Mouse (Mus musculus) 3T3-L1 (cell line): ENCODE results near the gene Rnf227.

ENCODE experiments used
- DNase-seq: peaks from one replicate; pipeline ENCODE4 v3.0.0-alpha.2; 2015; ENCODE audit warnings: low read depth, low spot score

Gene Rnf227

DNA sequence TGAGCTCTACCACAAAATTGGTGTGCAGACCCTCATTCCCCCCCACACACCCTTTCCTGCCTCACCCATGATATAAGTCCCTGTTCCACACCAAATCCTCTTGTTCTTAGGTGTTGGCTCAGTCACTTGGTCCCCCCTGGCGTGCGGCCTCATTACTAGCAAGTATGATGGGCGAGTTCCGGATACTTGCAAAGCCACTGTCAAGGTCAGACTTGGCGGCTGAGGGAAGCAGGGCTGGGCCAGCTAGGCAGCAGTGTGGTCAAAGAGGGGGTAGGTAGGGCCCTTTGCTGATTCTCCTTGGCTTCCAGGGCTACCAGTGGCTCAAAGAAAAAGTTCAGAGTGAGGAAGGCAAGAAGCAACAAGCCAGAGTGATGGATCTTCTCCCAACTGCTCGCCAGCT lies 9.1 kb upstream of the Rnf227 start:
- no peak for DNase-seq

DNA sequence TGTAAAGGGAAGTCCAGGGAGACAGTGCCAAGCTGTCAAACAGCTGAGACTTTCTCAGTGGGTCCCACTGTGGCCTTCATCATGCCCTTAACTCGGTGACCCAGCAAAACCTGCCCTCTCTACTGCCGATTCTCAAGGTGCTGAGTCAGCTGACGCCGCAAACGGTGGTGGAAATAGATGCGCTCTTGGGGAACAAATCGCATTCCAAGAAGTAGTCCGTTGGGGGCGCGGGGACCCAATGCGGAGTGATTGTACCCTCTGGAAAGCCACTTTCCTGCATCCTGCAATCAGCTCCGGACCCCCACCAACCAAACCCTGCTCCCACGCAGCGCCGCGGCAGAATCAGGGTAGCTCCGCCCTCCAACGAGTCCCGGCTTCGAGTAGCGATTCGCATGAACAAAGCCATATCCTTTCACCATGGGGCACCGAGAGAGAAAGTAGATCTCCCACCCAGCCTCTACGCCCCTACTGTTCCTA lies 8.3 kb upstream of the Rnf227 start:
- no peak for DNase-seq

DNA sequence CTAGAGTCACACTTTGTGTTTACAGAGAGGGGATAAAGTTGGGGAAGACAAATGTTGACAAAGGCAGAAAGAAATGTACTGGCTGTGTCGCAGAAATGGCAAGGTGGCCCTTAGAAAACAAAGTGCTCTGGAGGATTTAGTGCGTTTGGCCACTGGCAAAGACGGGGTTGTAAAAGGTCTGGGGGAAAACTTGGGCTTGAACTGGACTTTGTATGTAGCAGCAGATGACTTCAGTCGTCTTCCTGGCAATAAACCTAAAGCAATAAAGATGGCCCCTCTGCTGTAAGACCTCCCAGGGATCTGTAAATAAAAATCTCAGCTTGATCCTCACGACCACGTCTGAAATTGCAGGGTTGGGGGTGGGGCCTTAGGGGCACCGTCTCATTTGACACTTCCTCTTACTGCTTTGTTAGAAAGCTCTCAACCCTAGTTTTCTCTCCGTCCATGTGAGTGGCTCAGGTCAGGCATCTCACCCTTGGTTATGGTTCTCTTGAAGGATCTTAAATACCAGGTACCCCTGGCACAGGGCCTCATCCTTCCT lies 7.5 kb upstream of the Rnf227 start:
- DNase-seq = no peak

DNA sequence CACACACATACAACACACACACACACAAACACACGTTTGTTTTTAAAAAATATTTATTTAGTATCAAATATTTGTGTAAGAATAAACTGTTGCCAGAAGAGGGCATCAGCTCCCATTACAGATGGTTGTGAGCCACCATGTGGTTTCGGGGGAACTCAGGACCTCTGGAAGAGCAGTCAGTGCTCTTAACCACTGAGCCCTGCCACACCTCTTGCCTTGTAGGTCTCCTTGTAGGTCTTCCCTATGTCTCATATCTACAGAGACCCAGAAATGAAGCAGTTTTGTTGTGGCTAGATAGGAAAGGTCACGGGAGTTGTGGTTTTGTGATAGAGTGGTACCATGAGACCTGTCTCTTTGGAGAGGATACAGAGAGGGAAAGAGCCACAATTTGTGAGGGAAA lies 6.3 kb upstream of the Rnf227 start:
- DNase-seq = peak; percentile 61

DNA sequence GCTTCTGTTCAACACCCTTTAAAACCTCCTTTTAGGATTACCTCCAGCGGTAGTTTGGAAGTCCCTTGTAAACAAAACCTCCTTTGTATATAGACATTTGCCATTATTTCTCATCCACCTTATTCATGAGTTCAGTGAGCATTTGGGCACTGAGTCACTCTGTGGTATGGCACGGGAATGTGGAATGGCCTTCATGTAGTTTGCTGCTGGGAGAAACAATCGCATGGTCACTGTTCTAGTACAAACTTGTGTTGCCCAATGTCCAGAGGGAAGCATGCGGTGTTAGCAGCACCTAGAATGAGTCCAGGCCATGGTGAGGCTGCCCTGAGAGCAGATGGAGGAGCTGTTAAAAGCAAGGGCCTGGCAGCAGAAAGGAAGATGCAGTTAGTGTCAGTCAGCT lies 5.5 kb upstream of the Rnf227 start:
- peak; percentile 90 for DNase-seq

DNA sequence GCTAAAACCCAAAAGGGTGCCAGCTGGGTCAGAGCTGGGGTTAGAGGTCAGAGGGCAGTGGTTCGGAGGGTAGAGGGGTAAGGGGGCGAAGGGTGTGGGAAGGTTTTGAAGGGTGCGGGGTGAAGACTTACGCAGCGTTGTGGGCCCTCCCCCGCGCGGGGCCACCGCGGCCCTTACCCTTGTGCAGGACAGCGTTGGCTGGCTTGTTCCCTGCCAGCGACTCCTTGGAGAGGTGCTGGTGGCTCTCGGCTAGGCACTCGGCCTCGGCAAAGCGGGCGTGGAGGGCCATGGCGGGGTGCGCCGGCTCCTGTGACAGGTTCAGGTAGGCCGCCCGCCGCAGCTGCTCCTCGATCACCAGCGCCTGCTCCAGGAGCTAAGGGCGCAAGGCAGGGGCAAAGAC lies 6.2 kb downstream of the Rnf227 start:
- no peak for DNase-seq

DNA sequence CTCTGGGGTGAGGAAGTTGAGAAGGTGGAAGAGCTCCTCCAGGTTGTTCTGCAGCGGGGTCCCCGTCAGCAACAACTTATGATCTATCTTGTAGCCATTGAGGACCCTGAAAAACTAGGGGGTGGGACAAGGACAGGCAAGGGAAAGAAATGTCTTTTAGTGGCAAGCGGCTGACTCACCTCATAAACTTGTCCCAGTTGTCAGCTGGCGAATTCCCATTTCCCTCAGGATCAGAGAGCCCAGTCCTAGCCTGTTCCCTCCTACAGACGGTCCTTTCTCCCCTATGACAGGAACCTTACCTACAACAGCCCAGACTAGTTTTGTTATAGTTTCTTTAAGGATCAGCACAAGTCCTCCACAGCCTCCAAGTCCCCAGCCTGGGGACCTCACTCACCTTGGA lies 16.3 kb downstream of the Rnf227 start:
- no peak for DNase-seq

DNA sequence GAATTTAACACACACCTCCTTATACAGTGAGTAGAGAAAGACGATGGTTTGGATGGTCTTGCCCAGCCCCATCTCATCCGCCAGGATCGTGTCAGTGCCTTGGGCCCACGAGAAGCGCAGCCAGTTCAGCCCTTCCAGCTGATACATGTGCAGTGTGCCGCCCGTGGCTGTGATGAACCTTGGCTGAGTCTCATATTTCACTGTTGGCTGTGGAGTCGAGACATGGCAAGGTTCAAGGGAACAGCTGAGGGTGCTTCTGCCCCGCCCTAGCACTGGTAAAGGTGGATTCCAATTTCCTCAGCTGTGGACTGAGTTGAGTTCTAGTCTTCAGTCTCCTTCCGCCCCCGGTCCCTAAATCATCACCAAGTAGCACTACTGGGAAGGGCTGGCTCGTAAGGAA lies 17.4 kb downstream of the Rnf227 start:
- DNase-seq = no peak

DNA sequence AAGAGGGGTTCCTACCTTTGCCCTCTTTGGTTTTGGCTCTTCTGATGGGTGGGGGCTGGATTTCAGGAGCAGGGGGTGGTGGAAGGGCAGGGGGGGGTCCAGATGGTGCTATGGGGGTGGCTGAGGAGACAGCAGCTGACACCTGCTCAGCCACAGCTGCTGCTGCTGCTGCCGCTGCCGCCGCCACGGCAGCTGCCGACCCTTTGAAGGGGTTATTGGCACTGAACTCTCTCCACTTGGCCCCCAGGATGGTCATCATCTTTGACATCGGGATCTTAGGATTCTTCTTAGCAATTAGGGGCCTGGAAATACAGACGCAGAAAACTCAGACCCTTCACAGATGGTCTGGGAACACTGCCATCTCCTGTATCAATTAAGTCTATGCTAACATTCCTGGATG lies 21.8 kb downstream of the Rnf227 start:
- no peak for DNase-seq

DNA sequence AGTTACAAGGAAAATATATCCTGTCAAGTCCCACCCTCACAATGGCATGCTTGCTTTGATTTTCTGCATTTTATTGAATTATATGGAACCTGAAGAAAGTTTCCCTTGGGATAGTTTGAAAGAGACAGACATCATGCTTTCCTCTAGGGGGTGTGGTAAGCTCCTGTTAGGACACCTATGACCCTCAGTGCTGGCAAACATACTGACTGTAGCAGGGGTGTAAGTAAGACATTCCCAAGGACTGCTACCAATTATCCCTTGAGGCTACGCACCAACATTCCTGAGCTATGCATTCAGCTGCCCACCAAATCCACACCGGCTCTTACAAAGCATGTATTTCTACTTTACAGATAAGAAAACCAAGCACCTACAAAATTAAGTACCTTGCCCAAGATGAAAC lies 22.2 kb downstream of the Rnf227 start:
- peak; percentile 89 for DNase-seq

DNA sequence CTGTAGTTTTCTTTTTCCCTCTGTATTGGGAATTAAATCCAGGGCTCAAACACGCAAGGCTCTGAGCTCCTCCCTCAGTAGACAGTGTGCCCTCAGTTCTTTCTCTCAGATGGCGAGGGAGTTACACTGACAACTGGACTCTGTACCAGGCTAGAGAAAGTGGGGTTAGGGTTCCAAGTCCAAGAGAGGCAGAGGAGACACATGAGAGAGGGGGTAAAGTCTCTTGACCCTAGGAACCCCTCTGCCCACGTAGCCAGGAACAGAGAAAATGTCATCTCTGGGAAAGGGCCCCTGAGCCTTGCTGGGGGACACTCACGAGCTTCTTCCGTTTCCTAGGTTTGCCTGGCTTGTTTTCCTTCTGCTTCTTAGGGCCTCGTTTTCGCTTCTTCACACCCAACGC lies 24.1 kb downstream of the Rnf227 start:
- no peak for DNase-seq

DNA sequence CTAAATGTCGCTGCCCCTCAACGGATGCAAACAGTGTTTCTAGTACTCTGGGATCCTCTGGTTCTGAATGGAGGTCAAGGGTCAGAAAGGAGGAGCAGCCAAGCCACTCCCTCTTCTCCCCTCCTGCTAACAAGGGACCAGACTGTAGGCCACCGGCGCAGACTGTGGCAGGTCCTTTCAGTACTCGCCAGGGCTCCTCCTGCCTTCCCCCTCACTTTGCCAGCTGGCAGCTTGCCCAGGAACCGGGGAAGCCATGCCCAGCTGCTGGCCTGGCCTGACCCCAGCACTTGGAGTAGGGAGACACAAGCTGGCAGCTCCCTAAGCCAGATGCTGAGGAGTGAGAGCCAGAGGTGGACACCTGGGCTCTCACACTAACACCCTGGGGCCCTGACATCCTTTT lies 24.6 kb downstream of the Rnf227 start:
- peak; percentile 84 for DNase-seq

DNA sequence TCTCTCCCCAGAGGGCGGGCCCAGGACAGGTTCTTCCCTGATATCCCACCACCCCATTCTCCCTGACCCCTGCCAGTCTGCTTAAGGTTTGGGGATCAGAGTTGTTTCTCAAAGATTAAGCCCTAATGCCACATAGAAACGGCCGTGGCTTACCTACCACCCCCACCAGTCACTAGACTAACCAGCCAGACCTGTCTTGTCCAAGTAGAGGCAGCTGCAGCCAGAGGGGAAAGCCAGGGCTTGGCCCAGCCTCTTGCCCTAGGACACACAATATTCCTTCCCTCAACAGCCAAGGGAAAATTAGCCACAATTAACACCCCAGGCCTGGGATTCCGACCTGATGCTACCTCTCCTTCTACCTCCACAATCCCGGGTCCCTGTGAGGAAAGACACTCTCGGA lies 25.5 kb downstream of the Rnf227 start:
- peak; percentile 16 for DNase-seq

DNA sequence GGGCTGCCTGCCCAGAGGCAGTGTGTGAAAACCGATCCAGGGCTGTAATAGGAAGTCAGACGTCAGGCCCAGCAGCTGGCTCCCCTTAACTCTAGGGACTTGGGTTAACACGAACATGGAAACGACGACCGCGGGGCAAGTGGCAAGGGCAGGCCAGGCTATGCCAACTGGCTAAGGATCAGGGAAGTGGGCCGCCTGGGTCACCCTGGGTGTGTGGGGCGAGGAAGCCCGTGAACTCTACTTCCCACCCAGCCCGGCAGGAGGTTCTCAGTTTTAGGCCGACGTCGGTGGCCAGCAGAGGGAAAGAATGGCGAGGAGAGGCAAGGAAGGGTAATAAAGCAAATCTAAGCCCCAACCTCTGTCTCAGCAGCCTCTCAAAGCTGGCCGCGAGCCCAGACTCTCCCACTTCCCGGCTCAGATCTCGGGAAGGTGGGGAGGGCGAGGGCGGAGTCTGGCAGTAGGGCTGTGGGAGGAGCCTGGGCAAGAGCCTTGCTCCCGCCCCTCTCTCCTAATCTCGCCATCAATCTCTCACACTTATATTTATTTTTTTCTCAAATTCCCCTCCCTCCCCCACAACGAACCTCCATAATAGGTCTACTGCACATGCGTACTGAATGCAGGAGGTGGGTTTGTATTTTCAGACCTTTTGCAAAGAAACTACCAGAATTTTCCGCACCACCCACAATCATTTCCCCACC lies 26.0 kb downstream of the Rnf227 start:
- peak; percentile 98 for DNase-seq

DNA sequence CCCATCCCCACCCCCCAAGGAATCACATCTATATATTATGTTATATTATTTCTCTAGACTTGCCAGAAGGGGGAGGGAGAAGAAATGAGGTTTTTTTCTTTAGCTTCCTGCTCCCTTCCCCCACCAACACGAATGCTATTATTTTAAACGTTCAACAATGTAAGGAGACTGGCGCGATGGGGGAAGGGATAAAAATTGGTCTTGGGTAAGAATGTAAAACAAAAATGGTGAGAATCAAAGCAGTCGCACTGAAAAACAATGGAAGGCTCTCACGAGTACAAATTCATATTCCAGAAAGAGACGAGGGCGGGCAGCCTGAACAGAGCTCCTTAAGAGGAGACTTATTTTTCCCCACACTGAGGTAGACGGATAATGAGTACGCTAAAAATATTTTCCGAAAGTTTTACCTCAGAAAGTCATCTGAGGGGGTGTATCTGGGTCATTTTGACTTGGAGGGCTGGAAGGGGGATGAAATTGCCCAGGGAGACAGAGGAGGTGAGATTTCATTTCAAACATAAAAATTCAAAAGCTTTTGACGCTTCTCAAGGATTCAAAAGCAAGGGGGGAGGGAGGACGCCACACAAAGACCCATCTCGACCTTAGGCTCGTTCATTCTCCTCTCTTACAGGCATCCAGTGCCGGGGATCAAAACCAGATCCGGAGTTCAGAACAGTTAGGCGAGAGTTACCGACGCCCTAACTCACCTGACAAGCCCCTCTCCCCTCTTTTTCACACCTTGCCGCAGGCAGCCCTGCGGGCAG lies 26.8 kb downstream of the Rnf227 start:
- DNase-seq = peak; percentile 55

DNA sequence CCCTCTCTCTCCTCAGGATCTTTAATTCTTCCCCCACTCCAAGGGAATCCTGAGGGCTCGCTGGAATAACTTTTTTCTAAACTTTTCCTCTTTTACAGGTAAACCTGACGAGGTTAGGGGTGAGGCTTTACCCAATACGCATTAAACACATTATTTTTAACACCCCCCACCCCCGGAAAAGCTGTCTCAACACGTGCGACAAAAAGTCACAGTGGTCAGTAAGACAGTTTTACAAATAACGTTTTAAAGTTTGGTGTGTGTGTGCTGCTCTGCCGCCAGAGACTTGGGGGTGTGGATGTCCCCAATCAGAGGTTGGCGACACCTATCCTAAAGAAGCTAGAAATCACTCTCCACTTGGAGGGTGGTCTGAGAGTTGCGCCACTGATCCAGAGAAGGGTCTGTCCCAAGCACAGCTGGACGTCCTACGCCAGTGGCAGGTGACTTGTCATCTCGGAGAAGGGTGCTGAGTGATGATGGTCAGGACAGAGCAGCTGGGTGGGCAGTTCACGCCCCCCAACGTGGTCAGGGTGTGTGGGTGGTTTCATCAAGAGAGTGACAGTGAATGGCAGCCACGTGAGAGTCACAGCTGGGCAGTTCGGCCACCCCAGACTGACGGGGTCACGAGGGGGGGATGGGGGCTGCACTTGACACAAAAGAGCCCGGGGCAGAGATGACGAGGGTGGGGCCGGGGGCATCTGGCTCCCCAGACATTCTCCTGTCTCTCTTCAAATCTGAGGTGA lies 27.5 kb downstream of the Rnf227 start:
- DNase-seq = peak; percentile 37

DNA sequence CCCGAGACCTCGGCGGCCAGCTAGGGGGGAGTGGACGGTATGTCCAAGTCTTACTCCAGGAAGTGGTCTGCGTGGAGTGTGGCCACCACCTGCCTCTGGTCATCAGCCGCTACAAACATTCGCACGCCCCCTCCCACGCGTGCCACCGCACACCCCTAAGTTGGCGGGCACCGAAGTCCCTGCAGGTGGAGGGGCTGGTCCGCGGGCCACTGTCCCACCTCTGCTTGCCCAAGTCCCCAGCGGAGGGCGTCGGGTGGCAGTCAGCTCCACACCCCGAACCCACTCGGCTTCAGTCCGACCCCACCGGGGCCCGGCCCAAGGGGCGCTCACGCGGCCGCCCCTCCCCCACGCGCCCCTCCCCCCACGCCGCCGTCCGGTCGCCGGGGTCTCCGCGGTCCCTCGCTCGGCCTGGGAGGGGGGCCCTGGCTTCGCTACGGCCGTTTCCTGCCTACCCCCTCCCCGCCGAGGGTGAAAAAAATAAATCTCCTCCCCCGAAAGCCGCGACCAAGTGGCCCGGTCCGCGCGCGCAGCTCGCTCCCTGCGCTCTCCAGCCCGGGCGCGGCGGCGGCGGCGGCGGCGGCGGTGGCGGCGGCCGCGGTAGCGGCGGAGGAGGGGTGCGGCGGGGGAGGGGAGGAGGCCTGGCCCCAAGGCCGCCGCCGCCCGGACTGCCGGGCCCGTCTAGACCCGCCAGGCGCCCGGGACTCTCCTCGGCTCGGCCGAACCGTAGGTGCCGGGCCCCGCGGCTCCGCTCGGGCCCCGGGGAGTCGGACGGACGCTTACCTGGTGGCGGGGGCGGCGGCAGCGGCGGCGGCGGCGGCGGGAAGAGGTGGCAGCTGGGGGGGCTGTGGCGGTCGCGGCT lies 28.3 kb downstream of the Rnf227 start:
- peak; percentile 49 for DNase-seq

DNA sequence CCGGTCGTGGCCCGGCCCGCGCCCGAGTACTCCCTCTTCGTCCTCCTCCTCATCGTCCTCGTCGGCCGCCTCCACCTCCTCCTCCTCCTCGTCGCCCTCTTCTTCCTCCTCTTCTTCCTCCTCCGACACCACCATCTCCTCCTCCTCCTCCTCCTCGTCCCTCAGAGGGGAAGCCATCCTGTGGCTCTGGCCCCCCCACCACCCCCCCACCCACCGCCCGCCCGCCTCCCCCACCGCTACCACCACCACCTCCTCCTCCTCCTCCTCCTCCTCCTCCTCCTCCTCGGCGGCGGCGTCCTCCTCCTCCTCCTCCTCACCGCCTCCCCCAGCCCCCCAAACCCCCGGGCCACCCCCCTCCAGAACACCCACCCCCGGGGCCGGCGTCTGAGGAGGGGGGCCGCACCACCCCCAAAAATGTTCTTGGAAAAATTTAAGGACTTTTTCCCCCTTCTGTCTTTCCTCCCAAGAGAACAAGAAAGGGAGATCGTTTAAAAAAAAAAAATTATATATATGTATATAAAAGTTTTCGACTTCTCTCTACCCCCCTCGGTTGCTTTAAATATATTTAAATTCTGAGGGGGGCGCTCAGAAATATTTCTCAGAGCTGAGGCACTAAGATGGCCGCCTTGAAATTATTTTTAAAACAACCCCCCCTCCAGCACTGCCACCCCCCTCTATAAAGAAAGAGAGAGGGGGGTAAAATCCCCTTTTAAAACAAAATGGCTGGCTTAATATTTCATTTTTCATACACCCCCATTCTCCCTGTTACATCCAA lies 29.1 kb downstream of the Rnf227 start, which contains the start of gene Chd3:
Chd3 (minus strand) TSS at position 192 of the 775 bp plus-strand sequence.
- DNase-seq = peak; percentile 39

DNA sequence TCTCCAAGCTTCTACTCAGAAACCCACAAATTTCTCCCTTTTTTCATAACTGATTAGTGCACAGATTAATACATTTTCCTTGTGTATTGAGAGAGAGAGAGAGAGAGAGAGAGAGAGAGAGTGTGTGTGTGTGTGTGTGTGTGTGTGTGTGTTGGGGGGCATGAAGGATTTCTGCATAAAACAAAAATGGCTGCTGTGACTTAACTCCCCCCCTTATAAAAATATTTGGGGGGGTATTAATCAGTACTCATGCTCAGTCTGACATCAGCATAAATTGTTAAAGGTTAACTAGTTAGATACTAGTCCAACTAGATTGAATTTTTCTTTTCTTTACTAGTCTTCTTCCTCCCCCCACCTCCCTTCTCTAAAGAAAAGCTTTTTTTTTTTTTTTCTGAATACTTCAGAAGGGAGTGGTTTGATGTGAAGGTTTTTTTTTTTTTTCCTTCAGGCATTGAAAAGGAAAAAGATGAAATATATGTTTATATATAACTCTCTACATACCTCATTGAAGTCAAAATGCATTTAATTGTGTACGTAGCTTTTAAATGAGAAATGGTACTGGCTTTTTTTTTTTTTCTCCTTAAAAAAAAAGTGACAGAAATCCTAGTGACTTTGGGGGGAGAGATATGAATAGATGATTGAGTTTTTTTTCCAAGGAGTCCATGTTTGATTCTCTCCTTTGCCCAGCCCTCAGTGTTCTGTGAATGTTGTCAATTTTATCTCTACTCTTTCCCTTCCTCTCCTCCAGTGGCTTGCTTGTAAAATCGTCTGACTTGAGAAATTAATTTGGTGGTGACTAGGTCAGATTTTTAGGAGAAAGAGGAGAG lies 29.9 kb downstream of the Rnf227 start:
- DNase-seq = peak; percentile 44
